Mouse (Mus musculus) E14TG2a.4 (cell line): ENCODE measurements around the gene Akt1s1.

Experiments used
- CTCF ChIP-seq: conservative IDR thresholded peaks from 2 replicates; pipeline ENCODE4 v1.5.1; 2014; ENCODE audit warnings: low read length
- NANOG ChIP-seq: IDR thresholded peaks from 2 replicates; pipeline ENCODE4 v1.6.1; 2014; ENCODE audit warnings: borderline replicate concordance, low read length, mixed read lengths
- POU5F1 ChIP-seq: IDR thresholded peaks from 2 replicates; pipeline ENCODE4 v1.6.1; 2014; ENCODE audit warnings: low read length, borderline replicate concordance

GRCm38 (mm10) chr7:44867010-44867702 lies 18.4 kb downstream of the Akt1s1 start:
- no peak for TF ChIP-seq CTCF
- no peak for TF ChIP-seq POU5F1
- TF ChIP-seq NANOG: no peak
